Mouse (Mus musculus): ENCODE data around the gene S100a8.
A peak's percentile ranks its signal among the peaks of the same experiment; 100 is the strongest.

The S100a8 gene

GRCm38 (mm10) chr3:90683929-90684328 is 15.2 kb downstream of the S100a8 start:
- DNase-seq = no peak

GRCm38 (mm10) chr3:90686835-90687234 is 18.1 kb downstream of the S100a8 start:
- DNase-seq = no peak

- DNase-seq = no peak
These were observed 24.7 kb downstream of the S100a8 start for GRCm38 (mm10) chr3:90693496-90693895.

- no peak for DNase-seq
These were observed 26.8 kb downstream of the S100a8 start, which contains the start of gene S100a9 for GRCm38 (mm10) chr3:90695613-90696012. Gene S100a9 (minus strand): TSS chr3:90695721.

- DNase-seq = no peak
These were observed 33.5 kb downstream of the S100a8 start for GRCm38 (mm10) chr3:90702244-90702643.

- no peak for DNase-seq
These were observed 39.9 kb downstream of the S100a8 start for GRCm38 (mm10) chr3:90708523-90709202.

- DNase-seq = peak; percentile 44
These were observed 41.0 kb downstream of the S100a8 start for GRCm38 (mm10) chr3:90709591-90710460.

All from cerebellum, adult 9-11 months (tissue).